Mouse (Mus musculus): ENCODE data around the gene Itgam. TPM values are rescaled to one million over a fixed set of nuclear protein-coding genes. Genes with fewer than 3 reads are reported as not detected.
"Not testable (repeated sequence)": the region's sequence is repeated elsewhere in the genome, so short reads cannot be mapped to it uniquely, and the experiment has no call there.

Gene Itgam
- total RNA-seq, 2 experiments from 2014 or later = 10.2 to 12.1 TPM

- intact Hi-C loops (cut with DNase I) = no loop called here
- no peak for DNase-seq (ENCODE audit: low spot score in 2 of 2)
Measured at GRCm38 (mm10) chr7:128115211-128115958, 52.9 kb downstream of the Itgam start.

GRCm38 (mm10) chr7:128116396-128116795 lies 54.0 kb downstream of the Itgam start:
- intact Hi-C loops (cut with DNase I) = no loop called here
- DNase-seq (ENCODE audit: low spot score in 2 of 2) = no peak

- no peak for DNase-seq (ENCODE audit: low spot score in 2 of 2)
- intact Hi-C loops (cut with DNase I) = no loop called here
Measured at GRCm38 (mm10) chr7:128119726-128120490, 57.5 kb downstream of the Itgam start.

DNA sequence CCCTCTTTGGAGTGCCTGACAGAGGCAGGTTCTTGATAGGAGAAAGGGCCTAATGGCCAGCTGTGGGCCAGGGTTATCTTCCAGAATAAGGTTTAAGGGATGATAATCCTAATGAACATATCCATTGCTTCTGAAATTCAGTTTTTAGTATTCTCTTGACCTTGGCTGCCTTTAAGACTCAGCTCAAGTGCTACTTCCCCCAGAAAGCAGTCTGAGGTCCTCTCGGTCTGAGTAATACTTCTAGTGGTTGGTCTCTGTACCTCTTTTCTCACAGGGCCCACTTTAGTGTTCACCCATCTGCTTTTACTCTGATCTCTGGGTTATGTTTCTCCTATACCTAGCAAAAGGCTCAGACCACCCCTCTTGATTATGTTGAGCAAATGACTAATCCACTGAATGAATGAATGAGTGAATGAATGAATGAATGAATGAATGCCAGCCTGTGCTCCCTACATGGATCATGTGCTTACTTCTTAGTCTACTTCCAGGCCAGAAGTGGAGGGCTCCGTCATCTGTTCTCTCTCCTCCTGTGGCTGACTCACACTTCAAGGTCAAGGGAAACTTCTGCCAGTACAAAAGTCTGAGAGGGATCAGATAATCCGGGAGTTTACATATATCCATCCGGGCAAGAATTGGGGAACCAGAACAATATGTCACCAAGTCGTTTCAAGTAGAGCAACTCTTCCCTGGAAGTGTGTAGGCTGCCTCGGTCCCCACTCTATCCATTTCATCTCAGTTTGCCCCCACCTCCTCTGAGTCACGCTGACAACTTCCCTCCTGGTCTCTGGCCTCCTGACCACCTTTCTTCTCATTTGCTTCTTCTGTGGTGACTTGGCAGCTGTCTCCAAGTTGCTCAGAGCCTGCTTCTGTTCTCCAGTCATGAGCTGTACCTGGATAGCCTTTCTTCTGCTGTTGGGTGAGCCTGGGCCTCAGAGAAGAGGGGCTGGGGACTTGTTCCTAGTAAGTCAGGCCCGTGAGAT lies 66.6 kb downstream of the Itgam start, which contains the start of gene Itgax:
Itgax (plus strand) TSS at position 807 of the 980 bp plus-strand sequence.
- no peak for DNase-seq (ENCODE audit: low spot score in 2 of 2)
- intact Hi-C loops (cut with DNase I) = no loop called here

- no peak for DNase-seq (ENCODE audit: low spot score in 2 of 2)
- intact Hi-C loops (cut with DNase I) = no loop called here
Measured at GRCm38 (mm10) chr7:128132148-128132547, 69.7 kb downstream of the Itgam start.

DNA sequence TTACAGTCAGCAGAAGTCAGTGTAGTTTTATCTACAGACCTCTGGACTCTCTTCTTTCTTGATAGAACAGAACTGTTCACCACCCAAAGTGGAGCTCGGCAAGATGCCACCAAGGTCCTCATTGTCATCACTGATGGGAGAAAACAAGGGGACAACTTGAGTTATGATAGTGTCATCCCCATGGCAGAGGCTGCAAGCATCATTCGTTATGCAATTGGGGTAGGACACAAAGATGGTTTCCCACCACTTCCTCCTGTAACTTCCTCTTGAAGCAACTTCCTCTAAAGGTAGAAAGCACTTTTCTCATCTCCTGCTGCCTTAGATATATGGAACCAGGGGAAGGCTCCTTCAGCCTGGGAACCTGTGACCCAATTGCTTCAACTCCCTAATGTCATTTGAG lies 71.2 kb downstream of the Itgam start:
- DNase-seq (ENCODE audit: low spot score in 2 of 2) = no peak
- intact Hi-C loops (cut with DNase I) = no loop called here

DNA sequence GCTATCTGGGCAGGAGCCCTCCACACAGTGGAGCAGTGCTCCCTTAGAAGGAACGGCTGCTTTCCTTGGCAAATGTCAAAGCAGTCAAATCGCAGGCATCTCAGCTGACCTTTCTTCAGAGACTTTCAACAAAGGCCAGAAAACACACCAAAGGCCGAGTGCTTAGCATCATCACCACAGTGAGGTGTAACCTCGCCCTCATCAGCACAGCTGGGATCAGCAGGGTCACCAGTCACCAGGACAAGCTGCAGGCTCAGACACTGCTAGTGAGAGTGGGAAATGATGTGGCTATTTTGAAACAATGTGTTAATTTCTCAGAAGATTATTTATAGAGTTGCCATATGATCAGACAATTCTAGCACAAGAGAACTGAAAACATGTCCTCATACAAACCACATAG lies 74.5 kb downstream of the Itgam start:
- DNase-seq (ENCODE audit: low spot score in 2 of 2) = no peak
- intact Hi-C loops (cut with DNase I) = no loop called here

DNA sequence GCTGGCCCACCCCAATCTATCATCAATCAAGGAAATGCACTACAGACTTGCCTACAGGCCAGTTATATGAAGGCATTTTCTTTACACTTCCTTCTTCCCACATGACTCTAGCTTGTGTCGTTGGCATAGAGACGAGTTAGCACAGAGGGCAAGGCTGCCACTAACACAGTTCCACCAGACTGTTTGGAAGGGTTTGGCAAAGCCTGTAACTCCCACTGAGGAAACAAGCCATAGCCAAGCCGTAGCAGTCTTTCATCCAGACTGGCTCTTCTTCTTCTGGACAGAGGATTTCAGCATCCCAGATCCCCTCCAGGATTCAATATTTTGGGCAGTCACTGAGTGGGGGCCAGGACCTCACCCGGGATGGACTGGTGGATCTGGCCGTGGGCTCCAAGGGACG lies 77.2 kb downstream of the Itgam start:
- DNase-seq (ENCODE audit: low spot score in 2 of 2) = no peak
- intact Hi-C loops (cut with DNase I) = no loop called here

DNA sequence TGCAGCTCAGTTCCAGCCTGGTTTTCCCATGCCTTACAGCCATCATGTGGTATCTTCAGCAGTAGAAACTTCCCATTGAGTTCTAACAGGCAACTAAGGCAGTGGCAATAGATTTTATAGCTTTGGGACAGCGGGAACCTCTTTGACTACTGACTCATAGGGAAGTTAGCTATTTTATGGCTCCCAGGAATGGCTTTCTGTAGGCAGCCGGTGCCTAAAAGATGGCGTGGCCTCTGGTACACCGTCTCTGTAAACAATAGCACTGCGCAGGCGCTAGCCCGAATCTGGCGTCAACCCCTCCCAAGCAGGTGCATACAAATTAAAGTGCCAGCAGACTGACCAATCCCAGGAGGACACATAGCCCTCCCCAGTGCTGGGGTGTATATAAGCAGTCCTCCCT lies 88.5 kb downstream of the Itgam start:
- intact Hi-C loops (cut with DNase I) = no loop called here
- DNase-seq (ENCODE audit: low spot score in 2 of 2) = no peak

- DNase-seq (ENCODE audit: low spot score in 2 of 2) = no peak
- intact Hi-C loops (cut with DNase I) = no loop called here
Measured at GRCm38 (mm10) chr7:128154076-128154475, 91.6 kb downstream of the Itgam start, which contains the start of gene Itgad. Gene Itgad, plus strand, starts transcription at chr7:128154376.

DNA sequence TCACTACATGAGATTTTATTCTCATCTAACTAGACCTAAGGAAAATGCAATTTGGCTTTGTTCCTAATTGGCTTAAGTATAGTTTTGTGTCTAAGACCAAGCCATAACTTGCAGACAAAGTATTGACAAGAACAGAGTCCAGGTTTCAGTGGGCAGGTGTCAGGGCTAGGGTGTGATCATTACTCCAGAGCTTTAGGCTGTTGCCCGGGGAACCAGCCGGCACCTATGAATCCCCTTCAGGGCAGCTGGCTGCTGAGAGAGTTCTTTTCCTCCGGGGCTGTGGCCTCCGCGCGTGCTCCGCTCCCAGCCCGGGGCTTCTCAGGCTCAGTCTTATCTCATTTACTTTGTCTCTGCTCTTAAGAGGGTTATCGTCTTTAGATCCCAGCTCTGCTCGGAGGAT lies 92.5 kb downstream of the Itgam start:
- DNase-seq (ENCODE audit: low spot score in 2 of 2) = no peak
- intact Hi-C loops (cut with DNase I) = no loop called here

DNA sequence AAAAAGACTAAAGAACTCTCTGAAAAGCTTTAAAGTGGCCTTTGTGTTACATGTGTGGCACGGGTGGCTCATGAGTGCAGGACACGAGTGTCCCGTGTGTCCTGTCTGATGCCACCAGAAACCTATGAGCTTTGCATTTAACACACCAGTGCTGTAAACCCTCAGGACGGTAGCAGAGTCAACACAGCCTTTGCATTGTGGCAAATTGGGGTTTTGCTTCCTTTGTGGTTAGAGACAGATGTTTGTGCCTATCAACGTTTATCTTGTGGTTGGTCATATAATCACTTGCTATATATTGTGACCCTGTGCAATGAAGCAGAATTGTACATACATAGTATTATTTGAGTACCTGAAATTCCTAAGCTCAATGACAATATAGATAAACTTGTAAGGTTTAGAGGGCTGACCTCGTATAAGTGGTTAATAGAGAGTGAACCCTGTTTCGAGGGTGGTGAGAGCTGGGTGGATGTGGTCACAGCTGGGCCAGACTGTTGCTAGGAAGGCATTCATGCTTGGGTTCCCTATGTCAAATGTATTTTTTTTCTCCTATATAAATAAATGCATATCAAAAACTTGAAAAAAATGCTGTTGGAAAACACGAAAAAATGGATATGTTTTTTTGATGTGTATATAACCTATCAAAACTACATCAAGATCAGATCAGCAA lies 96.4 kb downstream of the Itgam start:
- intact Hi-C loops (cut with DNase I); DNase-seq (ENCODE audit: low spot score in 2 of 2): not testable (repeated sequence)

- DNase-seq (ENCODE audit: low spot score in 2 of 2) = no peak
- intact Hi-C loops (cut with DNase I) = no loop called here
Measured at GRCm38 (mm10) chr7:128164001-128164400, 101.6 kb downstream of the Itgam start.

DNA sequence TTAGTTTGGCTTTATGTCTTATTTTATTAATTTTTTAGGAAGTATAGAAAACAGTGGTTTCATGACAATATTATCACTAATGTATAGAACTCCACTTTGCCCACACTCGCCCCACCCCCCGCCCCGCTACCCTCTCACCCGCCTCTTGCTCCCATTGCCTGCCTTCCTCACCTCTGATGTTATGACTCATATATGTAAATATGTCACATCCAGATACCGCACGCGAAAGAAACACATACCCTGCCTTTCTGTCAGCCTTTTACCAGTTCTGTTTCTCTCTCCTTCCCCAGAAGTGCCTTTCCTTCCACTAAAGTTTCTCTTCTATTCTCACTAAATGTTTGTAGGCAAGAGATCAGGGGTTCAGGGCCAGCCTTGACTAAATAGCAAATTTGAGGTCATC lies 104.0 kb downstream of the Itgam start:
- no peak for DNase-seq (ENCODE audit: low spot score in 2 of 2)
- intact Hi-C loops (cut with DNase I) = no loop called here

Other genes with a start within 250 kb of the Itgam start
- gene Stx4a, start 238.3 kb upstream of the Itgam start, total RNA-seq (2021) = 10 to 100 TPM; 74.6 to 76.0 TPM
- gene Stx1b, start 238.1 kb upstream of the Itgam start, total RNA-seq (2021) = 100 to 1,000 TPM; 431 to 441 TPM
- gene Zfp646, start 186.4 kb upstream of the Itgam start, total RNA-seq (2021) = 10 to 100 TPM; 27.0 to 33.9 TPM
- gene Zfp668, start 185.8 kb upstream of the Itgam start, total RNA-seq (2021) = 10 to 100 TPM; 20.0 to 26.4 TPM
- gene Prss53, start 171.7 kb upstream of the Itgam start, total RNA-seq (2021) = 1 to 10 TPM in 1 of 2 experiments, under 1 TPM in 1; 0.76 to 2.2 TPM
- not detected for gene Gm21974, start 167.2 kb upstream of the Itgam start, total RNA-seq (2021)
- gene Vkorc1, start 167.0 kb upstream of the Itgam start, total RNA-seq (2021) = 10 to 100 TPM; 22.2 to 24.5 TPM
- gene Bckdk, start 158.6 kb upstream of the Itgam start, total RNA-seq (2021) = 10 to 100 TPM; 36.4 to 46.4 TPM
- gene Kat8, start 150.1 kb upstream of the Itgam start, total RNA-seq (2021) = 10 to 100 TPM; 27.6 to 34.8 TPM
- not detected for gene Prss8, start 132.5 kb upstream of the Itgam start, total RNA-seq (2021)
- 10 to 100 TPM in 1 of 2 experiments, 1 to 10 TPM in 1; 8.2 to 10.2 TPM for gene Prss36, start 115.9 kb upstream of the Itgam start, total RNA-seq (2021)
- 100 to 1,000 TPM; 259 to 349 TPM for gene Fus, start 95.2 kb upstream of the Itgam start, total RNA-seq (2021)
- gene Pycard, start 68.8 kb upstream of the Itgam start, total RNA-seq (2021) = 1 to 10 TPM in 1 of 2 experiments, under 1 TPM in 1; 0.79 to 1.8 TPM
- under 1 TPM; 0.96 to 0.97 TPM for gene Trim72, start 58.7 kb upstream of the Itgam start, total RNA-seq (2021)
- not detected for gene Gm49368, start within 50 bp of the Itgam start, total RNA-seq (2021)
- under 1 TPM in 1 of 2 experiments, not detected in 1; 0.32 TPM for gene Itgax, start 66.9 kb downstream of the Itgam start, total RNA-seq (2021)
- gene Itgad, start 91.7 kb downstream of the Itgam start, total RNA-seq (2021) = 1 to 10 TPM in 1 of 2 experiments, under 1 TPM in 1; 0.45 to 1.3 TPM
- gene Cox6a2, start 143.7 kb downstream of the Itgam start, total RNA-seq (2021) = 1 to 10 TPM; 7.4 to 8.7 TPM
- gene Armc5, start 174.7 kb downstream of the Itgam start, total RNA-seq (2021) = 10 to 100 TPM; 11.3 to 13.6 TPM
- 1 to 10 TPM; 2.7 to 3.7 TPM for gene 9130023H24Rik, start 175.4 kb downstream of the Itgam start, total RNA-seq (2021)
- gene Tgfb1i1, start 184.2 kb downstream of the Itgam start, total RNA-seq (2021) = 10 to 100 TPM; 19.0 to 22.6 TPM
- not detected for gene Slc5a2, start 203.0 kb downstream of the Itgam start, total RNA-seq (2021)
- gene BC017158, start 235.5 kb downstream of the Itgam start, total RNA-seq (2021) = 10 to 100 TPM; 23.5 to 26.3 TPM